Mouse (Mus musculus) heart, postnatal 0 days (tissue): Measurements from ENCODE around the gene Sult1a1. TPM values are rescaled to one million over a fixed set of nuclear protein-coding genes. Genes with fewer than 3 reads are reported as not detected.

Experiments used
- ATAC-seq: fragments of 200-750 bp; cut with Nextera tagmentation; 2 replicates; pipeline ENCODE4 v1.8.0; 2017; ENCODE audit warnings: low read depth, moderate number of reproducible peaks, moderate library complexity; ENCODE audit not compliant: insufficient read depth
- DNase-seq: peaks from one replicate; pipeline ENCODE4 v3.0.0-alpha.2; 2016; ENCODE audit warnings: low spot score
- H3K27ac ChIP-seq: fragments of 300-500 bp; sonication (generic); 2 replicates; pipeline ENCODE4 v1.5.1; 2014; ENCODE audit warnings: low read depth, mild to moderate bottlenecking
- H3K27me3 ChIP-seq: fragments of 300-500 bp; sonication (generic); 2 replicates; pipeline ENCODE4 v1.6.1; 2014; ENCODE audit warnings: low read length, mixed read lengths; ENCODE audit not compliant: control insufficient read depth, insufficient read depth
- H3K36me3 ChIP-seq: fragments of 300-500 bp; sonication (generic); replicated peaks from 2 replicates; pipeline ENCODE4 v1.6.1; 2014; ENCODE audit warnings: low read length, mixed read lengths; ENCODE audit not compliant: control insufficient read depth, insufficient read depth
- H3K4me1 ChIP-seq: fragments of 300-500 bp; sonication (generic); 2 replicates; pipeline ENCODE4 v1.6.1; 2014; ENCODE audit warnings: antibody characterized with exemption; ENCODE audit not compliant: control insufficient read depth, insufficient read depth
- H3K4me2 ChIP-seq: fragments of 300-500 bp; sonication (generic); 2 replicates; pipeline ENCODE4 v1.6.1; 2014; ENCODE audit warnings: low read depth, mild to moderate bottlenecking, low read length, moderate library complexity
- H3K4me3 ChIP-seq: fragments of 300-500 bp; sonication (generic); 2 replicates; pipeline ENCODE4 v1.5.1; 2014; ENCODE audit warnings: low read depth, low read length
- H3K9ac ChIP-seq: fragments of 300-500 bp; sonication (generic); replicated peaks from 2 replicates; pipeline ENCODE4 v1.6.1; 2014; ENCODE audit warnings: low read depth, low read length, mixed read lengths
- H3K9me3 ChIP-seq: fragments of 300-500 bp; sonication (generic); replicated peaks from 2 replicates; pipeline ENCODE4 v1.6.1; 2016; ENCODE audit warnings: low read length; ENCODE audit not compliant: control insufficient read depth
- CTCF ChIP-seq: IDR thresholded peaks from 2 replicates; pipeline ENCODE4 v1.5.1; 2016; ENCODE audit warnings: antibody characterized with exemption, control low read depth, low read depth
- EP300 ChIP-seq: IDR thresholded peaks from 2 replicates; pipeline ENCODE4 v1.6.1; 2016; ENCODE audit warnings: antibody characterized with exemption, low read depth
- WGBS: fragments of 180-500 bp; shearing (Covaris S2); extraction: QIAGEN DNeasy Blood & Tissue Kit; methylation state at CpG from one replicate; pipeline ENCODE4 v1.1.7; 2014; 5-methylcytosine and 5-hydroxymethylcytosine counted together
- polyA plus RNA-seq: library from polyadenylated mRNA; unstranded; fragments of >200 nt; fragmentation: Nextera tagmentation; extraction: Ambion mirVana; gene quantifications from 2 replicates; pipeline ENCODE4 v1.2.1, GENCODE M21; 2015
- total RNA-seq: library from RNA; depleted of rRNA; stranded (reverse); fragments of >200 nt; gene quantifications from 2 replicates; pipeline ENCODE4 v1.2.3, GENCODE M21; 2014; ENCODE audit warnings: low replicate concordance

The Sult1a1 gene
- total and polyA plus RNA-seq, 2 experiments from 2014 or later: 24.8 to 64.2 TPM

GRCm38 (mm10) chr7:126657522-126657921 is 18.7 kb downstream of the Sult1a1 start:
- Histone ChIP-seq H3K27me3 (no peaks in the 10 kb centered on the region), H3K9me3 (no peaks in the 10 kb centered on the region), H3K36me3 (peaks cover 1% of the 10 kb centered on the region; the same call in 1 of the 2 replicates), H3K9ac (no peak overlapping the region), H3K4me2 (no peak overlapping the region), H3K4me3 (no peak overlapping the region), H3K27ac (no peak overlapping the region), H3K4me1 (no peaks in the 10 kb centered on the region)
- no peak for ATAC-seq
- TF ChIP-seq CTCF: no peak
- TF ChIP-seq EP300: no peak
- WGBS: 79% methylated on average over 1 of the region's 1 CpGs
- DNase-seq: no peak

GRCm38 (mm10) chr7:126655695-126656094 is 20.5 kb downstream of the Sult1a1 start:
- Histone ChIP-seq H3K4me2 (no peak overlapping the region), H3K36me3 (no peaks in the 10 kb centered on the region; the same call in 1 of the 2 replicates), H3K9me3 (no peaks in the 10 kb centered on the region), H3K4me1 (no peaks in the 10 kb centered on the region), H3K27me3 (no peaks in the 10 kb centered on the region), H3K9ac (no peak overlapping the region), H3K27ac (peak overlapping the region; percentile 43; the same call in 1 of the 2 replicates), H3K4me3 (no peak overlapping the region)
- DNase-seq (no peak), ATAC-seq (no peak)
- WGBS: 81% methylated on average over 3 of the region's 3 CpGs
- no peak for TF ChIP-seq EP300
- no peak for TF ChIP-seq CTCF

GRCm38 (mm10) chr7:126653991-126654390 is 22.2 kb downstream of the Sult1a1 start:
- Histone ChIP-seq H3K4me2 (no peak overlapping the region), H3K4me3 (no peak overlapping the region), H3K36me3 (no peaks in the 10 kb centered on the region), H3K9me3 (no peaks in the 10 kb centered on the region), H3K4me1 (peaks cover 6% of the 10 kb centered on the region; the same call in 1 of the 2 replicates), H3K27me3 (no peaks in the 10 kb centered on the region), H3K9ac (no peak overlapping the region), H3K27ac (no peak overlapping the region)
- WGBS: 71% methylated on average over 2 of the region's 2 CpGs
- DNase-seq (no peak), ATAC-seq (no peak)
- TF ChIP-seq EP300 (no peak), CTCF (no peak)

- no peaks in the 10 kb centered on the region for H3K36me3 ChIP-seq
- no peak for TF ChIP-seq CTCF
- TF ChIP-seq EP300: no peak
- no peak for ATAC-seq
Observed at GRCm38 (mm10) chr7:126650852-126651251, 25.4 kb downstream of the Sult1a1 start.

GRCm38 (mm10) chr7:126649231-126650051 is 26.8 kb downstream of the Sult1a1 start, which contains the start of gene Sgf29:
Gene Sgf29, plus strand, starts transcription at chr7:126649309.
- peak within 1 kb of the TSS; percentile 62 for H3K9ac ChIP-seq
- peak within 1 kb of the TSS; percentile 69 for H3K4me2 ChIP-seq
- peak within 1 kb of the TSS; percentile 63 for H3K4me3 ChIP-seq
- peak; percentile 98 for ATAC-seq
- TF ChIP-seq CTCF (no peak), EP300 (no peak)
- H3K27ac ChIP-seq: peak within 1 kb of the TSS; percentile 96
- H3K4me1 ChIP-seq: peaks cover 11% of the 10 kb centered on the region; the same call in 1 of the 2 replicates
- no peaks in the 10 kb centered on the region for H3K36me3 ChIP-seq
- H3K27me3 ChIP-seq: no peaks in the 10 kb centered on the region
- peak; percentile 87 for DNase-seq
- no peaks in the 10 kb centered on the region for H3K9me3 ChIP-seq
- WGBS: under 1% methylated on average over 57 of the region's 57 CpGs

More at GRCm38 (mm10) chr7:126650852-126651251, 25.4 kb downstream of the Sult1a1 start:
- Histone ChIP-seq H3K4me3 (no peak overlapping the region), H3K27me3 (no peaks in the 10 kb centered on the region), H3K4me1 (peaks cover 11% of the 10 kb centered on the region; the same call in 1 of the 2 replicates), H3K4me2 (no peak overlapping the region), H3K9me3 (no peaks in the 10 kb centered on the region), H3K27ac (no peak overlapping the region), H3K9ac (no peak overlapping the region)
- DNase-seq: no peak
- WGBS: 47% methylated on average over 2 of the region's 2 CpGs
